Mouse (Mus musculus): ENCODE measurements at regions not wholly inside any gene's neighbourhood (a gene's known extent, or its start where the extent isn't known, plus 50 kb on each side); places are given as distances from the start of the nearest gene placed in this dataset. TPM values are rescaled to one million over a fixed set of nuclear protein-coding genes. Genes with fewer than 3 reads are reported as not detected.

- H3K9ac ChIP-seq (ENCODE audit: low read depth, low read length, severe bottlenecking) = no peak overlapping the region
- no peaks in the 10 kb centered on the region for H3K9me3 ChIP-seq (ENCODE audit: control insufficient read depth, low read length)
- no peaks in the 10 kb centered on the region for H3K4me1 ChIP-seq (ENCODE audit: control insufficient read depth, insufficient read depth, low read length)
- no peak for DNase-seq (ENCODE audit: low spot score)
- 72% methylated on average over 1 of the region's 1 CpGs for WGBS
- no peak overlapping the region for H3K27ac ChIP-seq (replicated peaks; ENCODE audit: low read depth, low read length)
- H3K4me2 ChIP-seq (replicated peaks; ENCODE audit: low read depth, low read length, severe bottlenecking) = no peak overlapping the region
- H3K27me3 ChIP-seq (ENCODE audit: control insufficient read depth, insufficient read depth, low read length) = no peaks in the 10 kb centered on the region
- H3K4me3 ChIP-seq (replicated peaks; ENCODE audit: low read length) = no peak overlapping the region
- TF ChIP-seq POLR2A (IDR thresholded peaks at IDR 0.05; ENCODE audit: borderline replicate concordance, extremely low read depth, insufficient read depth, insufficient read length) = no peak
- no peaks in the 10 kb centered on the region for H3K36me3 ChIP-seq (ENCODE audit: control insufficient read depth, insufficient read depth, low read length)
- ATAC-seq (ENCODE audit: low FRiP score, low read depth) = no peak
These were observed 779.1 kb downstream of the Hace1 start for GRCm38 (mm10) chr10:46356775-46357174.

DNA sequence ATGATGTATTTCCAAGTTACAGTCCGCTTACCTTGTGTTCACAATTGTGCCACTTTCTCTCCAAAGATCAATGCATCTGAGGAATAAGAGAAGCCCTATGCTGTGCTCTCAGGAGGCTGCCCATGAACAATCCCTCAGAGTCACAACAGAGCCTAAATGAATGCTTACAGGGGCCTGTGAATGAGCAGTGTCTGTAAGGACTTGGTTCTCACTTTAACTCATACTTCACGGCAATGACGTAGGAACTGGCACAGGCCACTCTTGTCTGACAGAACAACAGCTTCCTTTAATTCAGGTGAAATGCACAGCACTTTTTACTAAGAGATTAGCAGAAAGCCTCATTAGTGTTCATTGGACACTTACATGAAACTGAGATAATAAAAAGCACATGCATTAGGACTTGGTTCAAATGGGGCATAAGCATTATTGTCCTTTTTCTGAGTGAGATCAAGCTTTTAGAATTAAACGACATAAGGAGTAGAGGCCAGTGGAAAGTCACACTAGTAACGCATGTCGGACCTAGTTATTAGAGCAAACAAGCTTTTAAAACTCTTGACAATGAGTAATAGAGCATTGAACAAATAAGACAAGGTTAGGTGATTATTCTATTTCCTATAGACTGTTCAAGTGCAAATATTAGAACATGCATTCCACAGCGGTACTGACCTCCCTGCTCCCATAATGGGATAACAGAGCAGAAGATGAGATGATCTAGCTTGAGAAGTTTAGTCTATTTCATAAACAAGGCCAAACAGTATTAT, 796.3 kb downstream of the Hace1 start:
- Histone ChIP-seq H3K4me1 (ENCODE audit: control insufficient read depth, insufficient read depth, low read length) (no peaks in the 10 kb centered on the region), H3K27ac (replicated peaks; ENCODE audit: low read depth, low read length) (no peak overlapping the region), H3K4me3 (replicated peaks; ENCODE audit: low read length) (no peak overlapping the region), H3K27me3 (ENCODE audit: control insufficient read depth, insufficient read depth, low read length) (no peaks in the 10 kb centered on the region), H3K9ac (ENCODE audit: low read depth, low read length, severe bottlenecking) (no peak overlapping the region), H3K4me2 (replicated peaks; ENCODE audit: low read depth, low read length, severe bottlenecking) (no peak overlapping the region), H3K36me3 (ENCODE audit: control insufficient read depth, insufficient read depth, low read length) (no peaks in the 10 kb centered on the region), H3K9me3 (ENCODE audit: control insufficient read depth, low read length) (no peaks in the 10 kb centered on the region)
- no peak for ATAC-seq (ENCODE audit: low FRiP score, low read depth)
- DNase-seq (ENCODE audit: low spot score) = no peak
- TF ChIP-seq POLR2A (IDR thresholded peaks at IDR 0.05; ENCODE audit: borderline replicate concordance, extremely low read depth, insufficient read depth, insufficient read length) = no peak
- 43% methylated on average over 7 of the region's 7 CpGs for WGBS

DNA sequence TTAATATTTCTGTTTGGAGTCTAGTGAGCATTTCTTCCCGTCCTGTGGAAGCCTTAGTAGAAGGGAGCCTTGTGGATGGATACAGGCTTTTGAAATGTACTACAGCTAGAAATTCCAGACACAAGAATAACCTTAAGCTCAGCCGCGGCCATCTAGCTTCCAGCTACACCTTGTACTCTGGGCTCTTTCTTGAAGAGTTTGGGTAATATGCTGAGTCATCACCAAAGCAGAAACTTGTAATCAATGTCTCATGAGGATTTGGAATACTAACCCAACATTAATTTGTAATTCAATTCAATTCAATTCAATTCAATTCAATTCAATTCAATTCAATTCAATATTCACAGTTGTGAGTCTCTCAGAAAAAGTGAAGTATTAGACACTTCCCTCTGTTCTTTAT, 797.0 kb downstream of the Hace1 start:
- no peak overlapping the region for H3K4me2 ChIP-seq (replicated peaks; ENCODE audit: low read depth, low read length, severe bottlenecking)
- H3K4me3 ChIP-seq (replicated peaks; ENCODE audit: low read length) = no peak overlapping the region
- no peaks in the 10 kb centered on the region for H3K4me1 ChIP-seq (ENCODE audit: control insufficient read depth, insufficient read depth, low read length)
- H3K9me3 ChIP-seq (ENCODE audit: control insufficient read depth, low read length) = no peaks in the 10 kb centered on the region
- DNase-seq (ENCODE audit: low spot score) (no peak), ATAC-seq (ENCODE audit: low FRiP score, low read depth) (no peak)
- WGBS = 85% methylated on average over 3 of the region's 3 CpGs
- no peaks in the 10 kb centered on the region for H3K36me3 ChIP-seq (ENCODE audit: control insufficient read depth, insufficient read depth, low read length)
- TF ChIP-seq POLR2A (IDR thresholded peaks at IDR 0.05; ENCODE audit: borderline replicate concordance, extremely low read depth, insufficient read depth, insufficient read length) = no peak
- H3K27me3 ChIP-seq (ENCODE audit: control insufficient read depth, insufficient read depth, low read length) = no peaks in the 10 kb centered on the region
- H3K27ac ChIP-seq (replicated peaks; ENCODE audit: low read depth, low read length) = no peak overlapping the region
- no peak overlapping the region for H3K9ac ChIP-seq (ENCODE audit: low read depth, low read length, severe bottlenecking)

DNA sequence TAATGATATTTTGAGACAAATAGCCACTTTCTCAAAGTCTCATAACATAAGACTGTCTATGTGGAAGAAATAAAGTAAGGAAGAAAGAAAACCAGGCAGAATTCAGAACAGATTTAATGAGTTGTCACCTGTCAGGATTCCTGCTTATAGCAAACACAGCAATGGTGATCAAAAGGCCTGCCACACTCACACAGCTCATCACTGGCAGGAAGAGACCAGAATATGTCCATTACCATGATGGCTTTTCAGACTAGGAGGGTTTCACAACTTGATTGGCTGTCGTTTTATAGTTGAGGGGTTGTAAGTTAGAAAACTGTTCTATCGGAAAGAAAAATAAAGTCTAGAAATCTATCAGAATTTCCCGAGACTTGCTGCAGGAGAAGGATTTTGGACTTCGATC, 819.5 kb downstream of the Hace1 start:
- 70% methylated on average over 4 of the region's 4 CpGs for WGBS
- no peak for ATAC-seq (ENCODE audit: low FRiP score, low read depth)
- no peak for DNase-seq (ENCODE audit: low spot score)
- H3K4me1 ChIP-seq (ENCODE audit: control insufficient read depth, insufficient read depth, low read length) = no peaks in the 10 kb centered on the region
- H3K9me3 ChIP-seq (ENCODE audit: control insufficient read depth, low read length) = no peaks in the 10 kb centered on the region
- no peak overlapping the region for H3K4me3 ChIP-seq (replicated peaks; ENCODE audit: low read length)
- H3K9ac ChIP-seq (ENCODE audit: low read depth, low read length, severe bottlenecking) = no peak overlapping the region
- H3K27me3 ChIP-seq (ENCODE audit: control insufficient read depth, insufficient read depth, low read length) = no peaks in the 10 kb centered on the region
- no peak overlapping the region for H3K27ac ChIP-seq (replicated peaks; ENCODE audit: low read depth, low read length)
- TF ChIP-seq POLR2A (IDR thresholded peaks at IDR 0.05; ENCODE audit: borderline replicate concordance, extremely low read depth, insufficient read depth, insufficient read length) = no peak
- no peak overlapping the region for H3K4me2 ChIP-seq (replicated peaks; ENCODE audit: low read depth, low read length, severe bottlenecking)
- no peaks in the 10 kb centered on the region for H3K36me3 ChIP-seq (ENCODE audit: control insufficient read depth, insufficient read depth, low read length)

DNA sequence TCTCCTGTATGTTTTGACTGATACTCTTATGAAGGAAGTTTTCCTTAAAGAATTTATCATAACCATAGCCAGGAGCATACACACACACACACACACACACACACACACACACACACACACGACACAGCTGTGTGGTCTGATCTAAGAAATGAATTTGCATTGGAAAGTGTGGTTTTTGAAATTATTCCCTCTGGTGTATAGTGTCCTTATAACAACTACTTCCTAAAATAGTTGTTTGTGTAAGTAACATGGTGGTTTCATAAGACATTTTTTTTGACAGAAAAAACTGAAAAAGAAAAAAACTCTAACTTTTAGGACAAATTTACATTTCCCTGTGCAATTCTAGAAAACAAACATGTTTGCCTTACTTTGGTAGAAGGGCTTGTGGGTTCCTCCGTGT, 826.3 kb downstream of the Hace1 start:
- WGBS = 77% methylated on average over 2 of the region's 2 CpGs
- no peak for TF ChIP-seq POLR2A (IDR thresholded peaks at IDR 0.05; ENCODE audit: borderline replicate concordance, extremely low read depth, insufficient read depth, insufficient read length)
- H3K36me3 ChIP-seq (ENCODE audit: control insufficient read depth, insufficient read depth, low read length) = no peaks in the 10 kb centered on the region

More for the DNA sequence above, 826.3 kb downstream of the Hace1 start:
- H3K4me1 ChIP-seq (ENCODE audit: control insufficient read depth, insufficient read depth, low read length) = no peaks in the 10 kb centered on the region
- no peaks in the 10 kb centered on the region for H3K9me3 ChIP-seq (ENCODE audit: control insufficient read depth, low read length)
- H3K27ac ChIP-seq (replicated peaks; ENCODE audit: low read depth, low read length) = no peak overlapping the region
- no peak overlapping the region for H3K4me3 ChIP-seq (replicated peaks; ENCODE audit: low read length)
- no peak for DNase-seq (ENCODE audit: low spot score)
- no peak overlapping the region for H3K9ac ChIP-seq (ENCODE audit: low read depth, low read length, severe bottlenecking)
- H3K4me2 ChIP-seq (replicated peaks; ENCODE audit: low read depth, low read length, severe bottlenecking) = no peak overlapping the region
- H3K27me3 ChIP-seq (ENCODE audit: control insufficient read depth, insufficient read depth, low read length) = no peaks in the 10 kb centered on the region
- ATAC-seq (ENCODE audit: low FRiP score, low read depth) = no peak

Small RNAs in the stretch of these regions (microRNA-seq; reads per million reads assigned to microRNA genes)
- not detected for gene Gm27410
